Mouse (Mus musculus) embryonic facial prominence, embryonic 12.5 days (tissue): ENCODE data around the gene Tbxa2r. TPM values are rescaled to one million over a fixed set of nuclear protein-coding genes. Genes with fewer than 3 reads are reported as not detected.

ENCODE experiments used
- ATAC-seq: fragments of 200-750 bp; cut with Nextera tagmentation; 2 replicates; pipeline ENCODE4 v1.8.0; 2017; ENCODE audit not compliant: insufficient number of reproducible peaks, insufficient read depth, low FRiP score, low TSS enrichment
- H3K27ac ChIP-seq: fragments of 300-500 bp; sonication (generic); 2 replicates; pipeline ENCODE4 v1.5.1; 2016; ENCODE audit warnings: mild to moderate bottlenecking
- H3K27me3 ChIP-seq: fragments of 300-500 bp; sonication (generic); 2 replicates; pipeline ENCODE4 v1.6.1; 2016; ENCODE audit warnings: mild to moderate bottlenecking, moderate library complexity
- H3K36me3 ChIP-seq: fragments of 300-500 bp; sonication (generic); 2 replicates; pipeline ENCODE4 v1.6.1; 2016; ENCODE audit warnings: mild to moderate bottlenecking
- H3K4me1 ChIP-seq: fragments of 300-500 bp; sonication (generic); 2 replicates; pipeline ENCODE4 v1.6.1; 2016
- H3K4me2 ChIP-seq: fragments of 300-500 bp; sonication (generic); replicated peaks from 2 replicates; pipeline ENCODE4 v1.6.1; 2016; ENCODE audit warnings: mild to moderate bottlenecking, moderate library complexity
- H3K4me3 ChIP-seq: fragments of 300-500 bp; sonication (generic); 2 replicates; pipeline ENCODE4 v1.5.1; 2016; ENCODE audit warnings: mild to moderate bottlenecking
- H3K9ac ChIP-seq: fragments of 300-500 bp; sonication (generic); 2 replicates; pipeline ENCODE4 v1.6.1; 2016; ENCODE audit warnings: mild to moderate bottlenecking, moderate library complexity
- H3K9me3 ChIP-seq: fragments of 300-500 bp; sonication (generic); 2 replicates; pipeline ENCODE4 v1.6.1; 2016; ENCODE audit warnings: mild to moderate bottlenecking, moderate library complexity
- WGBS: fragments of 180-500 bp; shearing (Covaris S2); methylation state at CpG from one replicate; pipeline ENCODE4 v1.1.7; 2016; 5-methylcytosine and 5-hydroxymethylcytosine counted together
- polyA plus RNA-seq: library from polyadenylated mRNA; unstranded; fragments of >200 nt; fragmentation: Nextera tagmentation; extraction: Ambion mirVana; gene quantifications from 2 replicates; pipeline ENCODE4 v1.2.1, GENCODE M21; 2016

Tbxa2r gene
- polyA plus RNA-seq, 1 experiment from 2014 or later, result 3.1 TPM

GRCm38 (mm10) chr10:81323791-81324530, 4.6 kb upstream of the Tbxa2r start:
- Histone ChIP-seq H3K27me3 (no peaks in the 10 kb centered on the region), H3K27ac (no peak overlapping the region), H3K4me3 (no peak overlapping the region), H3K4me1 (peaks cover 26% of the 10 kb centered on the region), H3K36me3 (peaks cover 55% of the 10 kb centered on the region), H3K9ac (no peak overlapping the region), H3K4me2 (no peak overlapping the region), H3K9me3 (no peaks in the 10 kb centered on the region)
- no peak for ATAC-seq
- WGBS, result 96% methylated on average over 18 of the region's 18 CpGs

DNA sequence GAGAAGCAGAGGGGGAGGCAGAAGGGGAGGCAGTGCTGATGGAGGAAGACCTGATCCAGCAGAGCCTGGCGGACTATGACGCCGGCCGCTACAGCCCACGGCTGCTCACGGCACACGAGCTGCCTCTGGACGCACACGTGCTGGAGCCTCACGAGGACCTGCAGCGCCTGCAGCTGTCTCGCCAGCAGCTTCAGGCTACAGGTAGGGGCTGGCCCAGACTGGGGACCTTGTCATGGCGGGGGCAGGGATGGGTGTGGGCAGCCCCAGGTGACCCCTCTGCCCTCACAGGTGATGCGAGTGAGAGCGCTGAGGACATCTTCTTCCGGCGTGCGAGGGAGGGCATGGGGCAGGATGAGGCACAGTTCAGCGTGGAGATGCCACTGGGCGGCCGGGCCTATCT, 3.4 kb upstream of the Tbxa2r start:
- peaks cover 55% of the 10 kb centered on the region for H3K36me3 ChIP-seq
- WGBS, result 93% methylated on average over 21 of the region's 21 CpGs
- H3K4me2 ChIP-seq, result no peak overlapping the region
- no peaks in the 10 kb centered on the region for H3K27me3 ChIP-seq
- H3K4me3 ChIP-seq, result no peak overlapping the region
- H3K9ac ChIP-seq, result no peak overlapping the region
- H3K9me3 ChIP-seq, result no peaks in the 10 kb centered on the region
- H3K4me1 ChIP-seq, result peaks cover 25% of the 10 kb centered on the region
- ATAC-seq, result no peak
- no peak overlapping the region for H3K27ac ChIP-seq

- Histone ChIP-seq H3K36me3 (peaks cover 55% of the 10 kb centered on the region), H3K9ac (no peak overlapping the region), H3K4me1 (peaks cover 25% of the 10 kb centered on the region), H3K9me3 (no peaks in the 10 kb centered on the region), H3K4me3 (no peak overlapping the region), H3K4me2 (no peak overlapping the region), H3K27ac (peak overlapping the region; percentile 30; the same call in 1 of the 2 replicates), H3K27me3 (no peaks in the 10 kb centered on the region)
- ATAC-seq, result no peak
- WGBS, result 94% methylated on average over 18 of the region's 18 CpGs
These were observed 2.8 kb upstream of the Tbxa2r start for GRCm38 (mm10) chr10:81325781-81326180.

DNA sequence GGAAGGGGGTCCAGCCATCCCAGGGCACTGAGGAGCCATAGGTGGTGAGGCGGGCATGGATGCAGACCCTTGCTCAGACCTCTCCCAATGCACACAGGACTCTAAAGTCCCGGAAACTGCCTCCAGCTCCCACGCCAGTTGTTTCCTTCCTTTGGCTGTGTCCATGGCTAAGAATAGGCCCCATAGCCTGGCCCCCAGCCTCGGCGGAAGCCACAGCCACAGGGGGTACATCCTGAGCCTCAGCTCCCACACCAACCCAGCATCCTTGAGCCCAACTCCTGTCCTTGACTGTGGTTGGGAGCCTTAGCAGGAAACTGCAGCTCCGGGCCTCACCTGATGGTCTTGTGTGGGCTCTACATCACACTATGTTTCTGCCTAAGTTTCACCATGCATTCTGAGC, 1.7 kb upstream of the Tbxa2r start:
- H3K4me1 ChIP-seq, result peaks cover 22% of the 10 kb centered on the region
- H3K4me2 ChIP-seq, result no peak overlapping the region
- H3K4me3 ChIP-seq, result no peak overlapping the region
- 75% methylated on average over 6 of the region's 6 CpGs for WGBS
- H3K9me3 ChIP-seq, result no peaks in the 10 kb centered on the region
- no peak for ATAC-seq
- peaks cover 55% of the 10 kb centered on the region for H3K36me3 ChIP-seq
- H3K27me3 ChIP-seq, result peaks cover 5% of the 10 kb centered on the region; the same call in 1 of the 2 replicates
- no peak overlapping the region for H3K27ac ChIP-seq
- H3K9ac ChIP-seq, result peak overlapping the region; percentile 12; the same call in 1 of the 2 replicates

DNA sequence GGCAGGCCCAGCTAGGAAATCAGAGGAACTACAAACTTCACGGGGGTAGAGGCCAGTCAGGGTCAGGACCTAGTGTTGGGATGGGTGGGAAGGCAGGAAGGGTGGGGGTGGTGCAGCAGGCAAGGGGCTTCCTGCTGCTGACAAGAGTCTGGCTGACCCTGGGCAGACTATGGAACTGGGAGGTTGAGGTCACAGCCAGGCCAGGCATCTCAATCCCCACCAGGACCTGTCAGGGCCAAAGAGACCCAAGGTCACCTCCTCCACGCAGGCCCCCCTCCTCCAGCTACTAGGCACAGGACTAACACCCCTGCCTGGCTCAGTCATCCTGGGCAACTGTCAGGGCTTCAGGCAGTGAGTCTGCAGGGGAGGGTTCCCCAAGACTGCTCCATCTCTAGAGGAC, 572 bp upstream of the Tbxa2r start:
- peak overlapping the region; percentile 36; the same call in 1 of the 2 replicates for H3K27ac ChIP-seq
- no peak for ATAC-seq

GRCm38 (mm10) chr10:81329194-81329975, 854 bp downstream of the Tbxa2r start:
- Histone ChIP-seq H3K27ac (peak overlapping the region; percentile 78), H3K9me3 (no peaks in the 10 kb centered on the region), H3K36me3 (peaks cover 33% of the 10 kb centered on the region), H3K4me3 (no peak overlapping the region), H3K9ac (no peak overlapping the region; the same call in 1 of the 2 replicates), H3K4me1 (peaks cover 19% of the 10 kb centered on the region), H3K4me2 (no peak overlapping the region), H3K27me3 (peaks cover 25% of the 10 kb centered on the region)
- whole genome bisulfite sequencing, result 65% methylated on average over 10 of the region's 10 CpGs
- no peak for ATAC-seq

More for the DNA sequence above, 572 bp upstream of the Tbxa2r start:
- WGBS, result 29% methylated on average over 2 of the region's 2 CpGs
- no peak overlapping the region for H3K4me2 ChIP-seq
- peaks cover 47% of the 10 kb centered on the region for H3K36me3 ChIP-seq
- H3K4me3 ChIP-seq, result no peak overlapping the region
- peaks cover 16% of the 10 kb centered on the region for H3K27me3 ChIP-seq
- H3K9me3 ChIP-seq, result no peaks in the 10 kb centered on the region
- no peak overlapping the region for H3K9ac ChIP-seq
- H3K4me1 ChIP-seq, result peaks cover 19% of the 10 kb centered on the region

DNA sequence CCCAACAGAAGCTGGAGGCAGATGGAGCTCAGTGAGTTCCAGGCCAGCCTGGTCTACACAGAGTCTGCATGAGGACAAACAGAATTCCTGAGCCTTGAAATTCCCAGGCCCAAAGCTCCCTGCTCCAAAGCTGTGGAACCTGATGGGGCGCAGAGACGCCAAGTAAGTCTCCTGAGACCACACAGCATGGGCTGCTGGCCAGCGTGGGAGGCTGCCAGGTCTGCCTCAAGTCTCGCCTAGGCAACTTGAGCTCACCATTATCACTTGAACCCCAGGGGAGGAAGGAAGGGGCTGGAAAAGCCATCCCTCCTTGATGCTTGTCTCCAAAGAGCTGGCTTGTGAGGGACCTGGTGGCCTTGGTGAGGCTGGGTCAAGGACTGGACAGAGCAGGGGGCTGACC, 1.5 kb downstream of the Tbxa2r start:
- no peaks in the 10 kb centered on the region for H3K9me3 ChIP-seq
- ATAC-seq, result no peak
- H3K27me3 ChIP-seq, result peaks cover 29% of the 10 kb centered on the region
- 69% methylated on average over 4 of the region's 4 CpGs for WGBS
- H3K27ac ChIP-seq, result peak overlapping the region; percentile 78
- H3K4me1 ChIP-seq, result peaks cover 21% of the 10 kb centered on the region
- H3K4me3 ChIP-seq, result no peak overlapping the region
- no peak overlapping the region for H3K9ac ChIP-seq
- H3K4me2 ChIP-seq, result no peak overlapping the region
- peaks cover 26% of the 10 kb centered on the region for H3K36me3 ChIP-seq

GRCm38 (mm10) chr10:81332277-81332676, 3.7 kb downstream of the Tbxa2r start:
- Histone ChIP-seq H3K27ac (no peak overlapping the region), H3K9ac (no peak overlapping the region), H3K9me3 (no peaks in the 10 kb centered on the region), H3K36me3 (0 out of 2 replicates have a peak, but pooled peaks cover 4% of the 10 kb centered on the region), H3K4me1 (peaks cover 34% of the 10 kb centered on the region), H3K4me2 (peak overlapping the region; percentile 25; the same call in 1 of the 2 replicates), H3K27me3 (peaks cover 38% of the 10 kb centered on the region), H3K4me3 (0 out of 2 replicates have a peak overlapping the region, but pooled peaks have one; percentile 5)
- 10% methylated on average over 29 of the region's 29 CpGs for WGBS
- ATAC-seq, result no peak

DNA sequence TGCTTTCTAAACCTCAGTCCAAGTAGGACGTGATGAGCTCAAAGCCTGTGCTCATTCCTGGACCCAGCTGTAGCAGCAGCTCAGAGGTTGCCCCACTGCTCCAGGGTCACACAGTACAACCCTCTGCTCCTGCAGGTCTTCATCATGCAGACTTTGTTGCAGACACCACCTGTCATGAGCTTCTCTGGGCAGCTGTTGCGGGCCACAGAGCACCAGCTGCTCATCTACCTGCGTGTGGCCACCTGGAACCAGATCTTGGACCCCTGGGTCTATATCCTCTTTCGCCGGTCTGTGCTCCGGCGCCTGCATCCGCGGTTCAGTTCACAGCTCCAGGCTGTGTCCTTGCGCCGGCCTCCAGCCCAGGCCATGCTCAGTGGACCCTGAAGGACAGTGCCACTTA, 5.8 kb downstream of the Tbxa2r start:
- 63% methylated on average over 11 of the region's 11 CpGs for WGBS

GRCm38 (mm10) chr10:81335393-81336340, 7.1 kb downstream of the Tbxa2r start:
- peak overlapping the region; percentile 36; the same call in 1 of the 2 replicates for H3K9ac ChIP-seq
- ATAC-seq, result peak; percentile 47; the same call in 1 of the 2 replicates
- peaks cover 56% of the 10 kb centered on the region for H3K27me3 ChIP-seq
- H3K27ac ChIP-seq, result peak overlapping the region; percentile 50
- H3K4me2 ChIP-seq, result peak overlapping the region; percentile 13; the same call in 1 of the 2 replicates
- peaks cover 18% of the 10 kb centered on the region; the same call in 1 of the 2 replicates for H3K4me1 ChIP-seq
- H3K36me3 ChIP-seq, result no peaks in the 10 kb centered on the region
- WGBS, result 40% methylated on average over 19 of the region's 19 CpGs
- H3K9me3 ChIP-seq, result no peaks in the 10 kb centered on the region
- no peak overlapping the region for H3K4me3 ChIP-seq

More for the DNA sequence above, 5.8 kb downstream of the Tbxa2r start:
- Histone ChIP-seq H3K9me3 (no peaks in the 10 kb centered on the region), H3K4me2 (no peak overlapping the region), H3K9ac (no peak overlapping the region; the same call in 1 of the 2 replicates), H3K4me1 (peaks cover 21% of the 10 kb centered on the region), H3K27me3 (peaks cover 49% of the 10 kb centered on the region), H3K4me3 (no peak overlapping the region), H3K27ac (no peak overlapping the region), H3K36me3 (no peaks in the 10 kb centered on the region)
- ATAC-seq, result no peak

GRCm38 (mm10) chr10:81336558-81336957, 8.0 kb downstream of the Tbxa2r start:
- H3K4me3 ChIP-seq, result no peak overlapping the region
- H3K27me3 ChIP-seq, result peaks cover 62% of the 10 kb centered on the region
- no peak overlapping the region for H3K27ac ChIP-seq
- 95% methylated on average over 4 of the region's 4 CpGs for WGBS
- H3K4me2 ChIP-seq, result no peak overlapping the region
- no peak for ATAC-seq
- peaks cover 18% of the 10 kb centered on the region; the same call in 1 of the 2 replicates for H3K4me1 ChIP-seq
- H3K9me3 ChIP-seq, result no peaks in the 10 kb centered on the region
- no peaks in the 10 kb centered on the region for H3K36me3 ChIP-seq
- H3K9ac ChIP-seq, result no peak overlapping the region
